Mouse (Mus musculus): ENCODE results near the gene Foxm1.

DNA sequence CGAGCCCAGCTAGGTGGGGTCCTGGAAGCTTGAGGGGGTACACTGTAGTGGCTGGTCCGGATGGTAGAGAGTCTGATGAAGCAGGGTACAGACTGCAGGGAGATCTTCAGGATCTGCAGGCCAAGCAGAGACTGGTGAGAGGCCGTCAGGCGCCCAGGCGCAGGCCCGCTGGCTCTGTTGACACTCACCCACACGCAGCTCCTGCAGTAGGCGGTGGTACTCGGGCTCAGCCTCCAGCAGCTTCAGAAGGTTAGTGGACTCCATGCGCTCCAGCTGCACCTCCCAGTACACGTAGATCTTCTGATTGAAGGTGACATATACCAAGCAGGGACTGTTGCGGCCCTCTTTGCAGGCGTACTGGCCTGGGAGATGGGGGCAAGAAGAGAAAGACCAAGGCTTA lies 47.5 kb downstream of the Foxm1 start:
- TF ChIP-seq CTCF (conservative IDR thresholded peaks at IDR 0.05; ENCODE audit: insufficient read depth, insufficient read length, low read depth, low read length), result no peak
- TF ChIP-seq POLR2A (IDR thresholded peaks at IDR 0.05; ENCODE audit: low read depth, low read length), result no peak

Data from kidney, adult 2 months (tissue).